Mouse (Mus musculus): ENCODE results near the gene Tulp1.

DNA sequence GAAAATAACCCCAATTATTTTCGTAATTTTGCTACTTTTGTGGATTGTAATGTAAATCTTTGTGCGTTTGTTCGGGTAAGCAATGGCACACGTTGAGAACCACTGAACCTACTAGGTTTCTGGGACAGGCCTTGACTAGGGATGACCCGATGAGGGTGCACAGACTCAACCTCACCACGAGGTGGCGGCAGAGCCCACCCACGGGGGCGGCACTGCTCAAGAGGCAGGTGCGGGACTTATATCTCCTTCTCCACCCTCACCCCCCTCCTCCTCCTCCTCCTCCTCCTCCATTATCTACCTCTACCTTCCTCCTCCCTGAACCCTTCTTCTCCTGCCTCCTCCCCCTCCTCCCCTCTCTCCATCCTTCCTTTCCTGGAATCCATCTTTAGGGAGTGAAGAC is 8.8 kb upstream of the Tulp1 start:
- TF ChIP-seq CTCF (IDR thresholded peaks at IDR 0.05; ENCODE audit: borderline replicate concordance, insufficient read depth, low read length) (peak; percentile 92), POLR2A (IDR thresholded peaks at IDR 0.05; ENCODE audit: low read depth, low read length) (no peak)

Data from embryonic fibroblast, embryonic 13.5 days (primary cell).